Mouse (Mus musculus) R1 (cell line): ENCODE results near the gene Gnb3.

Experiments
- DNase-seq: peaks from one replicate; pipeline ENCODE4 v3.0.0-alpha.2; 2018; ENCODE audit warnings: low read depth, low spot score

The Gnb3 gene

DNA sequence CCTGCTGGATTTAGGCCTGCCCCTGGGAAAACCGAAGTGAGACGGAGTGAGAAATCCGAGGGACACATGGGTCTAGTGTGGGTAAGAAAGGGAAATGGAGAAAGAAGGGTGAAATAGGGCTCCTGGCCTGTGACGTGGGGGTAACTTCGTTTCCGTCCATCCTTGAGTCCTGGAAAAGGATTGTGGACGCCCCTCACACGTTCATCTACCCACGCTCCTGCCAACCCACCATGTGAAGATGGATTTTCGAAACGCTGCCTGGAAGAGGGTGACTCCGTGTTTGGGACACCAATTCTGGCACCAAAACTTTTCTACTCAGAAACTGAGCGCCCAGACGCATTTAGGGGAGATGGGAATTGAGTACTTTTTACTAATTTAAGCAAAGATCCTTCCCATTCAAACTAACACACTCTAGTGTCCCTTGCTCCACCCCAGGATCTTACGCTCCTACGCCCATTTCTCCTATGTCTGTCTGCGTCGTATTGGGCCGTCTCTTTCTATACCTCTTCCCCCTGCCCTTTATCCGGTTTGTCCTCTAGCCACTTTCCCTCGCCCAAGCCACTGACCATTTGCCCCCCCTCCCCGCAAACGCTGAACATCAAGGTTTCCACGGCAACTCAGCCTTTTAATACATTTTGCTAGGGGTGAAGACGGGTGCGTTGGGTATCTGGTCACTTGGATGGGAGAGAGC is 17.9 kb upstream of the Gnb3 start:
- DNase-seq, result no peak

DNA sequence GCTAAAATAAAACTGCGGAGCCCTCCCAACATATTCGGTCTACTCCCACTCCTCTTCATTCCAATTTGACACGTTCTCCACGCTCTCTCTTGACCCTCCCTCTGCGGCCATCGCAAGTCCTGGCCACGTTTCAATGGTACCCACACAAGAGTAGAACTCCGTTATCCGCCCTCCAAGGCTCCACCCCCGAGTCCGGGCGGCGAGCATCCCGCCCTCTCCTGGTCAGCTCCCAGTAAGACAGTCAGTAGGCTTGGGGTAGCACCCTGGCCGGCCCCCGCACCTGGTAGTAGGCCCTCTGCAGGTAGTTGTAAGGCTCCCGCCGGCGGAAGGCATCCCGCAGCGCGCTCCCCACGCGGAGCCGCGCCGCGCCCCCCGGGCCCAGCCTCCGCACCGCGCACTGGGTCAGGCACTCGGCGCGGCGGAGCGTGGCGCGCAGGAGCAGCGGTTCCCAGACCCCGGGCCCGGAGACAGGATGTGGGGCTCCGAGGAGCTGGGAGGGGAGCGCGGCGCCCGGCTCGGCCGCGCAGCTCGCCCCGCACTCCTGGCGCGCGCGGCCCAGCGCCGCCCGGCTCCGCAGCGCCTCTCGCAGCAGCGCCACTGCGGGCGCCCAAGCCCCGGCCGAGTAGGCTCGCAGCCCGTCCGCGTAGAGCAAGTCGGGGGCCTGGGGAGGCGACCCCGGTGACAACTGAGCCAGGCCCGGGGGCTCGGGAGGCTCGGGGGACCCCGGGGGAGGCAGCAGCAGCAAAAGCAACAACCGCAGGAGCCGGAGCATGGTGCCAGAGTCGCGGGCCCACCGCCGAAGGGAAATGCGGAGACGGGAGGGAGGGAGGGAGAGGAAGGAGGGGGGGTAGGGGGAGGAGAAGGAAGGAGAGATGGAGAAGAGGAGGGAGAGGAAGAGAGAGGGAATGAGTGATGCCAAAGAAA is 17.1 kb upstream of the Gnb3 start, which contains the start of gene P3h3:
Gene P3h3 (minus strand): TSS at position 837 of the 924 bp plus-strand sequence.
- DNase-seq, result peak; percentile 94

DNA sequence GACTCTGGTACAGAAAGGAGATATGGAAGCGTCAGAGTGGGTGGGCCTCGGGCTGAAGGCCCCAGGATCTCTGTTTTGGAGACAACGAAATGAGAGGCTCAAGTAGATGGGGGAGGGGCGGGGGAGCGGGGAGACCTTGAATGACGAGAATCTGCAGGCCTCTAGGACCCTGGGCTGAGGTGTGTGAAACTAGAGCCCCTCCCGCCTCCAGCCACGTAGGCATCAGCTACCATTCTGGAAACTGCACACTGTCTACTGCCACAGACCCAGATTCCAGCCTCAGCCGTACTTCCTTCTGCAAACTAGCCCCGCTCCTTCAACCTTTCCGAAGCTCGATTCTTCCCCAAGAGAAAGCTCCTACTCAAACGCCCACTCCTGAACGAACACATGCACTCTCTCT is 16.2 kb upstream of the Gnb3 start:
- DNase-seq, result no peak

DNA sequence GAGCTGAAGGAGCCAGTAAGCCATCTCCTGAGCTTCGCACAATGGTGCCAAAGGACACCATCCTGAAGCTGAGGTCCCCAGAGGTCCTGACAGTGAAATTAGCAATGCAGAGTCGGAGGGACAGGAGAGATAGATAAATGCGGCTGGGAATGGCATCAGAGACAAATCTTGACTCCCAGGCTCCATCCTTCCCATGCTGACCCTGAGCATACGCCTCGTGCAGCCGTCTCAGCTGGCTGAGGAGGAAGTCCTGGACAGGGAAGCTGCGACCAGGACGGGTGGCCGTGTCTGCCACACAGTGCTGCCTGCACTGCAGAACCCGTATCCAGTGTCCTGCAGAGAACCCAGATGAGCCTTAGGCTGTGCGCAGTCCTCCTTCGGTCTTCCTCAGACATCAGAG is 14.6 kb upstream of the Gnb3 start:
- no peak for DNase-seq

DNA sequence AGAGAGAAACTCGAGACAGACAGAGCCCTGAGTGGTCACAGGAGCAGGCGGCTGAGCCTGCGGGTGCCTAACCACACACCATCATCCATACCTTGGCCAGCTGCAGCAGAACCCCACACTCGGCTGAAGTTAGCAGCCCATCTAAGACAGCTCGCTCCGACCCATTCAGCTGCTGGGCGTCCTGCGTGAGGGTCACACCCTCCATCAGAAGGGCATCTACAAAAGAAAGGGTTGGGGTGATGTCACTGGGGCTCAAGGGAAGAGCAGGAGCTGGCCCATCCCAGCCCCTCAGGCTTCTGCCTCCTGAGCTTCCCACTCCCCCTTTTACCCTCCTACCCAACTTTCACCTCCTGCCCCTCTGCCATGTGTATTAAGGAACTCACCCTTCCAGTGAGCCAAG is 10.5 kb upstream of the Gnb3 start:
- peak; percentile 76 for DNase-seq

DNA sequence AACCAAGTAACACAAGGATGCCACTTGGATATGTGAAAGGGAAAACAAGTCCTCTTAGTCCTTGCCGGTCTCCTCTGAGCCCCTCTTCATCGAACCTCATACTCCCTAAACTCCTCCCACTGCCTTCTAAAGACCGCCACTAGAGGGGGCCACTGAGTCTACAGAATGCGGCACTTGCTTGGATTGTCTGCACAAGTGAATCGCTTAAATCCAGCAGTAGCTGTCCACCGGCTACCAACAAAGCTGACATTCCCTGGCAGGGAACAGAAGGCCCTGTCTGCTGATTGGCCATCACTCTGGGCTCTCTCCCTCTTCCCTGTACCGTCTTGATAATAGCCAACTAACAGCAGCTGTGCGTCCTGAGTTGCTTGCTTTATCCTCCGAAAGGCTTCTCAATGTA is 7.2 kb upstream of the Gnb3 start:
- peak; percentile 97 for DNase-seq

DNA sequence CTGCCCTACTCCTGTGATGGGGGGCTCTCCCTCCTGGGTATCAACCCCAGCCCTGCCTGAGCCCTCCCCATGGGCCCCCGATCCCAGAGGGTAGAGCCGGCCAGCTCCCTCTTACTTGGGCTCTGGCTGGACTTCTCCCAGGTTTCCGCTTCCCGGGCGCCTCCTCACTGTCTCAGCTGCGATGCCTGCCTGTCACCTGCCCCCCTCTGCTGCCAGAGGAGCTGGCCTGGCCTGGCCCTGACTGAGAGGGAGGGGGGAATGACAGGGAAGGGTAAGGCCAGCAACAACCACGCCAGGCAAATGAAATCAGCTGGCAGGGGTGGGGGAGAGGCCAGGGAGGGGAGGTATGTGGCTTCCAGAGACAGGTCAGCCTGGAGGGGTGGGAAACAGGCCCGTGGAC is 270 bp downstream of the Gnb3 start:
- DNase-seq, result no peak

DNA sequence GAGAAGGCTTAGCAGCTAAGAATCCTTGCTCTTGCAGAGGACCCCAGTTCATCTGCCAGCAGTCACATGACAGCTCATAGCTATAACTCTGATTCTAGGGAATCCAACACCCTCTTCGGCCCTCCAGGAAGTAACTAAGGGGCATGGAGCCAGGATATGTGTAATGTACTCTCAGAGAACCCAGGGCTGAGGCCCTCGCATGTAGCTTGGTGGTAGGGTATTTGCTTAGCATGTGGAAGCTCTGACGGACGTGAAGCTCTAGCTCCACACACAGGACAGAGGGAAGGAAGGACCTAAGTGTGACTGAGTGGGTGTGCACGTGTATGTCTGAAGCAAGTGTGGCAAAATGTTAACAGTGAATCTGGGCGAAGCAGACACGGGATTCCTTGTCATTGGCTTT is 3.7 kb downstream of the Gnb3 start:
- no peak for DNase-seq

DNA sequence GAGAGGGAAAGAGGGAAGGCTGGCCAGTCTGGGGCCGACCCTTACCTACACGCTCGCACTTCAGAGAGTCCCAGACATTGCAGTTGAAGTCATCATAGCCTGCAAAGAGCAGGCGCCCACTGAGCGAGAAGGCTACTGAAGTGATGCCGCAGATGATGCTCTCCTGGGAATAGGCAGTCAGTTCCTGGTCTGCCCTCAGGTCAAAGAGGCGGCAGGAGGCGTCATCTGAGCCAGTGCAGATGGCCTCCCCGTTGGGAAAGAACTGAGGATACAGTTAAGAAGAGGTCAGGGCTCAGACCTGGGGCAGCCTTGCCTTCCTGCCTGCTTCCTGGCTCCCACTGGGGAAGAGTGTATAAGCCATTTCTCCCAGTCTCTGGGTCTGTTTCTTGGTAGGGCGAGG is 4.5 kb downstream of the Gnb3 start:
- no peak for DNase-seq

DNA sequence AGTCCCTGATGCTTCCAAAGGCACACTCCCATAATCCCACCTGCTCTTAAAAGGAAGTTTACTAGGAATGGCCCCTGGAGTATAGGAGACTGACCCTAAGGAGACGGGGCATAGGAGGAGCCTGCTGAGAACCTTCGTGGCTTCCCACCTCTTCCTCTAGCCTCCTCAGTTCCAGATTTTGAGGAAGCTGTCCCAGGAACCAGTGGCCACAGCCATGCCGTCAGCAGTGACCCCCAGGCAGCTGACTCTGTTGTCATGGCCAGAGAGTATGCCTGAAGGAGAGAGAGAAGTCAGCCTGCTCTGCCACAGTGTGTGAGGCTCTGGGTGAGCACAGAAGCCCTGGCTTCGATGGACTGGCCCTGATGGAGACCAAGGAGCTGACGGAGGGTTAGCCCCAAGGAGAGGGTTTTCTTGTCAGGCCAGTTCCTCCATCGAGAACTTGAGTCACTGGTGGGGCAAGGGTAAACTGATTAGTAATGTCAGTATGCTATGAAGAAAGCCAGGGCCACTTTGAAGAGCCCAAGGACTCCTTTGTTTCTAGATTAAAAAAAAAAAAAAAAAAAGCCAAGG is 5.5 kb downstream of the Gnb3 start:
- no peak for DNase-seq

DNA sequence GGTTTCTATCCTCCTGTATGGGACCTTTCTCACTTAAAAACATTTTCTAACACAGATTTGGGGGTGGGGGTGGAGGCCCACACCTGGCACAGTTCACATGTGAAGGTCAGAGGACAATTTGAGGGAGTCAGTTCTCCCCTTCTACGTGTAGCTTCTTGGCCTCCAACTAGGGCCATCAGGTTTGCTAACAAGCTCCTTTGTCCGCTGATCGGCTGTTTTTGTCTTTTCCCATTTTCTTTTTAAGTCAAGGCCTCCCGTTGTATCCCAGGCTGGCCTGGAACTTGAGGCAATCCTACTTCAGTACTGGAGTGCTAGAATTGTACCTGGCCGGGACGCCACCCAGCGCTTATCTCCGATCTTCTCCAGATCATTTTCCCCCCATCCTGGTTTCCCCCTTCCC is 8.4 kb downstream of the Gnb3 start:
- peak; percentile 74 for DNase-seq

DNA sequence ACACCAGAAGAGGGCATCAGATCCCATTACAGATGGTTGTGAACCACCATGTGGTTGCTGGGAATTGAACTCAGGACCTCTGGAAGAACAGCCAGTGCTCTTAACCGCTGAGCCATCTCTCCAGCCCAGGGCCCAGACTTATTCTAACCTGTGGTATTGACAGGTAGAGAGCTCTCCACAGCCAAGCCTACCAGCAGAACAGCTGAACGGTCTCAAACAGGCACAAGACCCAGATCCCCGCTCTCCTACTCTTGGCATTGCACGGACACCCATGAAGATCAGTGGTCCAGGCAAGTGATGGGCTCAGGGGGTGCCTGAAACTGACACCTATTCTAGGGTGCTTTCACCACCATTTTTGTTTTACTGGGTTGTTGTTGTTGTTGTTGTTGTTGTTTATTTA is 8.9 kb downstream of the Gnb3 start:
- peak; percentile 11 for DNase-seq

DNA sequence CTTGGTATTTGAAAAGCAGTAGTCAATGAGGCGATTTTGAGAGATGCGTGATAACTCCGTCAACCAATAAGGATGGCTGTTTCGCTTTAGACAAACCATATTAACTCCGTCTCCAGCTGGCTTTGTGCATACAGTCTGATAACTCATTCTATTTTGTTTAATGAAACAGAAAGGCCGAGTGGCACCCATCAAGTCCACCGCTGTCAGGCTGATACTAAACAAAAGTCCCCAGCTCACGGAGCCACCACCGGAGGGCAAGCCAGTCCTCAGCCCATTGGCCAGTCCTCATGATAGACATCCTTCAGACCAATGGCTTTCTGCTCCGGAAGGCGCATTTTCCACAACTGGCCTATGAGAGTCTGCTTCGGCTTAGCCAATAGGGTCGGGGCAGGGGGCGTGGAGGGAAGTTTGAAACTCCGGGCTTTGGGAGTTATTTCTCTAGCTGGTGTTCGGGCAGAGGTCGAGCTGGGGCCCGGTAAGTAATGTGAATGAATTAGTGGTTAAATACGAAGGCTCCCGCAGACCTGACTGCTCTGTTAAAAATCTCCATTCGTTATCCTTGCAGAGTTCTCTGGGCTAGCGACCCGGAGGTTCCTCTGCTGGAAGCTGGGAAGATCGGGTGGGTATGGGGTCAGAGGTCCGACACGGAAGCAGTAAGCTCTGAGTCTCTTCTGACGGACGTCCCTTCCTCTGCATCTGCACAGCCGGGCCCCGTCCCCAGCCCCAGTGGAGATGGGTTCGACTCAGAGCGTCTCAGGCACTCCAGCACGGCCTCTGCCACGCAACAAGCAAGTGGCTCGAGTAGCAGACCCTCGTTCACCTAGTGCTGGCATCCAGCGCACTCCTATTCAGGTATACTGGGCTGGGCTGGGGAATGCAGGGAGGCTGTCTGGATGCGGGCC is 10.0 kb downstream of the Gnb3 start:
- peak; percentile 99 for DNase-seq

DNA sequence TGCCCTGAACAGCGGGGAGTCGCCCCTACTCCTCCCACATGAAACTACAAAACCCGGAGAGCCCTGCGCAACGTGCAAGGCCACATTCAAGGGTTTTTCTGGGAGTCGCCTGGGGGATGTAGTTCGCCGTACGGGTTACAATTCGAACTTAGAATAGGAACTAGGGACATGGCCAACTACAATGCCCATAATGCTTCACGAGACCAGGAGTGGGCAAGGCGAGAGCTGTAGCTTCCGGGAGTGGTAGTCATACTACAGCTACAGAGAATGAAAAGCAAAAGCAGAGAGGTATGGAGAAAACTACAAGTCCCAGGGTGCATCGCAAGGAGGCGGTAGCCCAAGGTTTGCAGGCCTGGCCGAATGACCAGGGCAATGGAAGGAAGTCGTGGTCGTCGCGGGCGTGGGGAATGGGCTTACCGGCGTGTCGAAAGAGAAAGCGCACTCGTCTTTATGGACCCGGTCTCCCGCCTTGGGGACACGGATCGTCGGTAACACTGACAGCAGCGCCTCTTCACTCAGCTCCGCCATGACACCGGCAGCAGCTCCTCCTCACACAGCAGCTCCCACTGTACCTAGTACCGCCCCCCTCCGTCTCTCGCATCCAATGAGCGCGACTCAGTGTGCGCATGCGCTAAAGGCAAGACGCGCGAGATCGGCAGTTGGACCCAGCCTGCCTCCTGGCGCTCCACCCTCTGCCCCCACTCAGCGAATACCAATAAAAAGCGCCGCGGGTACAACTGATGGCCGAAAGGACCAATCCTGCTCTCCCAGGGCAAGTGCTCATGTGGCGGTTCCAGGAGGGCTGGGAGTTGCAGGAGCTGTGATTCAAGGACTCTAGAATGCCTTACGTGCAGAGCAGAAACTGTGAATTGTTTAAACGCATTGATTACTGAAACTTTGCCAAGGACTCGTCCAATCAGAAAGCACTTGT is 10.9 kb downstream of the Gnb3 start, which contains the start of the genes Usp5 and Cdca3:
Gene Usp5 (minus strand): TSS at position 617 of the 931 bp plus-strand sequence.
Gene Cdca3 (plus strand): TSS at position 680 of the 931 bp plus-strand sequence.
- DNase-seq, result peak; percentile 100

DNA sequence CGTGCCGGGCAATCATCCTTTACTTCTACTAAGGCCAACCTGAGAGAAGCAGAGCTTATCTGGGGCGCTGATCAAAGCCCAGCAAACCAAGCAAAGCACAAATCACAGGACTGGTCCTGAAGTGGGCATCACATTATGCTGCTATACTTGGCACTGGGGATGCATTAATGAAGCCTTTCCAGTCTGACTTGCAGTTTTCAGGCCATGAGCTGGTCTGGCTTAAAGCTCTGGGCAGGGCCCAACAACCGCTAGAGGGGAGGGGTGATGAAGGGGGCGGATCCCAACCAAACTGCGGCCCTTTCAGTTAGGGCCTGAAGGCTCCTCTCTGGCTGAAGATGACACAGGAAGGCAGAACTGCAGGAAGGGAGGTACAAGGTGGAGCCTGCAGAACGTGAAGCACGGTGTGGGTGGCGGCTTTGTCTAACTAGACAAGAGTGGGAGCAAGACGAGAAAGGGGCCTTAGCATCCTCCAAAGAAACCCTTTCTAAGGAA is 11.9 kb downstream of the Gnb3 start:
- DNase-seq, result peak; percentile 88

DNA sequence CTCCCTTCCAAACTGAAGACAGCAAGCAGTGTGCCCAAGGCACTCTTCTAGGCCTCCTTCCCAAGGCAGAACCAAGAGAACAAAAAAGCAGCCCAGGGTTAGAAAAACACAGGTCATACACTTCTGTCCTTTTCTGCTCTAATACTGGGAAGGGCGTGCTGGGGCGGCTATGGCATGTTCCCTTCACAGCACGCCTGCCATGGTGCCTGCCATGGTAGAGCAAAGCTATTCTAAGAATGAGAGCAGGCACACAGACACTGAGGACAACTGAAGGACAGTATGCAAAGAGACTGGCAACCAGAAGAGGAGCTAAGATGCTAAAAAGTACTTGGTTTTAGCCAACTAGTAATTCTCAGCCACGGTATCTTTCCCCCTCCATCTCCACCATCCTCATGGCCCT is 18.0 kb downstream of the Gnb3 start:
- no peak for DNase-seq

DNA sequence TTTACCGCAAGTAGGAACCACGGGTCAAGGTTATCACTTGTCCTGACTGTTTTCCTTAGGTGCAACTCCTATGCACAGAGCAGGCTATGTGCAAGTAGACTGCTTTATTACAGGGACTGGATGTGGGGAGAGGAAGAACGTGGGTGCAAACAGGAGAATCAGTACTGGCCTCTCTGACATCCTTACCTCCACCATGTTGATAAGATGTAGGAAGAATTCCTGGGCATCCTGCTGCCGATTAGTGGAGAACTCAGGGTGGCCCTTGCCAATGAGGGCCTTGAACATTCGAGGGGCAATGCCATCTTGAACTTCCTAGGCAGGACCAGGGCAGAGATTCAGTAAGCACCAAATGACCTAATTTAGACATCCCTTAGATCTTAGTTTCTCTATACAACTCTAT is 19.2 kb downstream of the Gnb3 start:
- DNase-seq, result no peak

DNA sequence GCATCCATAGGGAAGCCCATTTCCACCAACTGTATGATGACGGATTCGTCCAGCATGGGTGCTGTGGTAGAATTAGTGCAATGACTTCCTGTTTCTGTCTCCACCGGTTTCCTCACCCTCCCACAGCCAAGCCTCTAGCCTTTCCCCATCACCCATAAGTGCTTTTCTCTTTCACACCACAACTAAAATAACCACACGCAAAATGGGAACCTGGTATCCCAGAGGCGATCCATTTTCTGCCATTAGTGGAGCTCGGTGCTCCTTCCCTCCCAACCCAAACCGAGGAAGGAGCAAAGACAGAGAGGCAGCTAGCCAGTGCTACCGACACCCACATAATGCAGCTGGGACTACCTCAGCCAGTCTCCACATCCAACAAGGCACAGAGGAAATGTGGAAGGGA is 22.1 kb downstream of the Gnb3 start:
- no peak for DNase-seq

DNA sequence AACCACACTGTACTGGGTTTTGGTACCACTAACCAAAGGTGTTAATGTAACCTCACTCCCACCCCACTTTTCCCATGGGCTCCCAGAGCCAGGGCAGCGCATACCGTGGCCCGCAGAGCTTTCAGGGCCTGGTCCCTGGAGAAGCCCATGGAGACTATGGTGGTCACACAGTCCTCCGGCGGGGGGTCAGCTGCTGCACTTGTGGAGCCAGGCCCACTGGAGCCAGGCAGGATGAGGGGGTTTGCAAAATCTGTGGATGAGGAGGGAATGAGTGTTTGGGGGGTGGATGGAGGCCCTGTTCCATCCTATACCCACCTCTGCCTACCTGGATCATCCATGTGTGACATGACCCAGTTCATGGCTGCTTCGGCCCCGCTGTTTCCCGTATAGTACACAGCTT is 22.5 kb downstream of the Gnb3 start:
- DNase-seq, result no peak

DNA sequence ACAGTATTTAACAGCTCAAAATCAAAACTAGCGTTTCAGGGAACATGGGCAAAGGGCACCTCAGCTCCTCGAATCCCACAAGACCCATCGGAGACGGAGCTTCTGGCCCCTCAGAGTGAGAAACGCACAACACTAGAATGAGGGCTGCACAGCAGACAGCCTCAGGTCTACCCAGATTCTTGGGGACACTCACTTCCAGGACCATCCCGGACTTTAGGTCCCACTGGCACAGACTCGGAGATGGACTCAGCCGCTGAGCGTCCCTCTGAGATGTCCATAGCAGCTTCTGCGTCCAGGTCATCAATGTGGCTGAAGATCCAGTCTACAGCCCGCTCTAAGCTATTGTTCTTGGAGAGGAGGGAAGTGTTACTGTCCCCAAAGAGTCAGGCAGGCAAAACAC is 22.9 kb downstream of the Gnb3 start:
- DNase-seq, result no peak
